Mouse (Mus musculus) bone marrow macrophage, adult 2 months (primary cell): ENCODE measurements around the gene Olfr1320. TPM values are rescaled to one million over a fixed set of nuclear protein-coding genes. Genes with fewer than 3 reads are reported as not detected.
"Not testable (repeated sequence)": the region's sequence is repeated elsewhere in the genome, so short reads cannot be mapped to it uniquely, and the experiment has no call there.

Source experiments
- H3K27ac ChIP-seq: 2 replicates; pipeline ENCODE4 v1.5.1; 2012; ENCODE audit warnings: low read depth, low read length; ENCODE audit not compliant: insufficient read depth
- H3K4me1 ChIP-seq: 2 replicates; pipeline ENCODE4 v1.6.1; 2012; ENCODE audit warnings: low read length; ENCODE audit not compliant: control insufficient read depth, insufficient read depth
- H3K4me3 ChIP-seq: 2 replicates; pipeline ENCODE4 v1.5.1; 2012; ENCODE audit warnings: mild to moderate bottlenecking, low read length, moderate library complexity; ENCODE audit not compliant: insufficient read depth
- CTCF ChIP-seq: IDR thresholded peaks from 2 replicates; pipeline ENCODE4 v1.5.1; 2012; ENCODE audit warnings: low read depth, mild to moderate bottlenecking, low read length, moderate library complexity
- POLR2A ChIP-seq: IDR thresholded peaks from 2 replicates; pipeline ENCODE4 v1.6.1; 2012; ENCODE audit warnings: mild to moderate bottlenecking, low read depth, low read length, borderline replicate concordance
- polyA plus RNA-seq: library from polyadenylated mRNA; stranded (reverse); fragments of >200 nt; gene quantifications from 2 replicates; pipeline ENCODE4 v1.2.4, GENCODE M21; 2012; ENCODE audit not compliant: missing spikeins, insufficient read depth, insufficient read length

The Olfr1320 gene
- polyA plus RNA-seq = not detected in 2 replicates

DNA sequence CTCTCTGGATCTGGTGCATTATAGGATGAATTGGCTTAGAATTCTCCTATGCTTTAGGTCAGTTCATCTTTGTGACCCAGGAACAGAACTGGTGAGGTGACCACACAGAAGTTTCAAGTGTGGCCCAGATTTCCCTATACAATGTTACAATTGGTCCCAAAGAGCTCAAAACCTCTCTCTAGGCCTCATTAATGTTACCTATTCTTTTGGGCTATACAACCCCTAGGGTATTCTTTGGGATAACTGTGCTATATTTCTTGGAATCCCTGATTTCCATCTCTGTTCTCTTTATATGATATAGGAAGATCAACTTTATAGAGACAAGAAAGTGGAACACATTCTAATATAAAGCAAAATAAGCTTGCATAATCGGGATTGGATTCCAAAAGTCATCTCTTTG, at the start of gene Olfr1320:
Gene Olfr1320 (plus strand): TSS at position 301 of the 400 bp plus-strand sequence.
- Histone ChIP-seq H3K4me1 (no peaks in the 10 kb centered on the region), H3K27ac (no peak within 1 kb of the TSS), H3K4me3 (no peak within 1 kb of the TSS)
- TF ChIP-seq POLR2A (no peak), CTCF (no peak)

DNA sequence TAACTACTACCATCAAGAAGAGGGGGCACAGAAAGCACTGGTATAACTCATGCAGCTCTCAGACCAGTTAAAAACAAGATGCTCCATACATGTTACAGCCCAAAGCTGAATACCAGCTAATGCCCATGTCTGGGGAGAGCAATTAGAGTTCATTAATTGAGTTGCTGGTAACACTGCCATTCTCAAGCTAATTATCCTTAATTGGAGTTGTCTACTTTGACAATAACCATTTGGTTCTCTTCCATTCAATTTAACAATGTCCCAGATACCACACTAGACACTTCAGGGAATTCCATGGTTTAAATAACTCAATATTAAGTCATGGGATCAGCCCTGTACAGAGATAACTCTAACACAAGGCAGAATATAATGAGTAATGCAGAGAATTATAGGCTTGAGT, 44.6 kb upstream of the Olfr1320 start:
- H3K4me1 ChIP-seq = no peaks in the 10 kb centered on the region
- no peak overlapping the region for H3K27ac ChIP-seq
- no peak overlapping the region for H3K4me3 ChIP-seq
- TF ChIP-seq CTCF = no peak
- no peak for TF ChIP-seq POLR2A

DNA sequence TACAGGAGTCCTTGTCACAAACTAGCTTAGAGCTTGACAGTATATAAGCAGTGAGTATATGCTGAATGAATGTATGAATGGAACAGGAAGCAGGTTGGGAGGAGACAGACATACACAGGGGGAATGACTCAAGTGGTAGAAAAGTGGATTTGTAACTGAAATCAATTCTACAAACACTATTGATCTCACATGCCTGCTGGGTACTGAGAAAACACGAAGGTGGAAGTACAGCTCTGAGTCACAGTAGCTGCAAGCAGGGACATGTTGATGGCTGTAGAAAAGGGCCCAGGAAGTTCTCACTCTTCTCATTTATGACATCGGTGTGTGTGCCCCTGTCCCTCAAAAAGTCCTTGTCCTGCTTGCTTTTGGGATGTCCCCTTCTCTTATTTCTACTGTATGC, 40.9 kb upstream of the Olfr1320 start:
- TF ChIP-seq POLR2A = no peak
- TF ChIP-seq CTCF = no peak
- Histone ChIP-seq H3K4me3 (no peak overlapping the region), H3K4me1 (no peaks in the 10 kb centered on the region), H3K27ac (no peak overlapping the region)

DNA sequence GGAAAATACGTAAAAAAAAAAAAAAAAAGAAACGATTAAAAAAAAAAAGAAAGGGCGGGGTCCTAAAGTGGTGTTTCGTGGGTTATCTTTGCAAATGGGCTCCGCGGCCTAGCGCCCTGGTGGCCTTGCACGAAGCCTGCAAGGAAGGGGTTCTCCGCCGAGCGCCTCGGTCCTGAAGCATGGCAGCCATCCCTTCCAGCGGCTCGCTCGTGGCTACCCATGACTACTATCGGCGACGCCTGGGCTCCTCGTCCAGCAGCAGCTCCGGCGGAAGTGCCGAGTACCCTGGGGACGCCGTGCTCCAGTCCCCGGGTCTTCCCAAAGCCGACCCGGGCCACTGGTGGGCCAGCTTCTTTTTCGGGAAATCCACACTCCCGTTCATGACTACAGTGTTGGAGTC, 11.4 kb upstream of the Olfr1320 start:
- H3K4me3 ChIP-seq, H3K4me1 ChIP-seq: not testable (repeated sequence)

More for the DNA sequence above, 11.4 kb upstream of the Olfr1320 start:
- not testable (repeated sequence) for H3K27ac ChIP-seq

Other genes starting within 250 kb of the Olfr1320 start
- gene Arhgap36, start 208.4 kb upstream of the Olfr1320 start, polyA plus RNA-seq = not detected in 2 replicates
- not detected in 2 replicates for gene Olfr1321, start 62.7 kb downstream of the Olfr1320 start, polyA plus RNA-seq
- not detected in 2 replicates for gene Igsf1, start 125.4 kb downstream of the Olfr1320 start, polyA plus RNA-seq
- gene Olfr1322, start 219.2 kb downstream of the Olfr1320 start, polyA plus RNA-seq = 0.13 TPM in 1 of 2 replicates, not detected in the other